Mouse (Mus musculus) thymus, postnatal 25 days (tissue): ENCODE results near the gene Cth.

ENCODE experiments used
- DNase-seq: peaks from one replicate; pipeline ENCODE4 v3.0.0; 2022

Gene Cth

DNA sequence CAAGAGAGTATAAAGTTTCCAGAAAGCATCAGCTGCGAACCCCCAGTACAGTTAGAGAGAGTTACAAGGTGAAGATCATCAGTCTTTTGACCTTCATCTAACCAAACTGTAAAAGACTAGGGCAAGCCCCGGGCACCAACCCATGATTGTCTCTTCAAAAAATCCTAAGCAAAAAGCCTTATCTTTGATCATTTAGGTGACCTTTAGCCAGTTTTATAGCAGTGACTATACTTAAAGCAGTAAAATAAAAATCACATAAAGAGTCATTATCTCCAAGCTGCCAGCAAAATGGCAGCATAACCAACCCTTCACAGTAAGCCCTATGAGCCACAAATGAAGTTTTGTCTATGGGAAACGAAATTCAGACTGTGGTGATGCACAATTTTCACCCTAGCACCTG is 14.6 kb downstream of the Cth start:
- no peak for DNase-seq

GRCm38 (mm10) chr3:157908166-157908565 is 16.7 kb downstream of the Cth start:
- DNase-seq, result no peak

- DNase-seq, result no peak
Observed at GRCm38 (mm10) chr3:157901721-157902120, 23.2 kb downstream of the Cth start.

- no peak for DNase-seq
Observed at GRCm38 (mm10) chr3:157899986-157900385, 24.9 kb downstream of the Cth start.

- no peak for DNase-seq
Observed at GRCm38 (mm10) chr3:157897645-157898044, 27.2 kb downstream of the Cth start.

- DNase-seq, result no peak
Observed at GRCm38 (mm10) chr3:157891819-157892218, 33.1 kb downstream of the Cth start.

- DNase-seq, result no peak
Observed at GRCm38 (mm10) chr3:157884081-157884643, 40.7 kb downstream of the Cth start.

DNA sequence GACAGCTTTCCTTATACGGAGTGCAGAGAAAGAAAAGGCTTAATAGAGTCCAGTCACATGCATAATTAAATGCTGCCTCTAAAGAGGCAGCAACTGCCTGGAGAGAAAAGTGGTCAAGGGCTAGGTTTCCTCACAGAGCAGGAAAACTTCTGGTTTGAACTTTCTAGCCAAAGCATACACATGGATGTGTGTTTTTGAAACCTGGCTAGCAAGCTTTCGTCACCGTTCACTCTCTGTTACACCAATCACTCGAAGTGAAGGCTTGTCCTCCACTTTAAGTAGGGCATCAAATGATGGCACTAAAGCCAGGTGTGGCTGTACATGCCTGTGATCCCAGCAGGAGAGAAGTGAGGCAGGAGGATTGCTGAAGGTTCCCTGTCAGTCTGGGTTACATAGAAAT is 41.8 kb downstream of the Cth start:
- no peak for DNase-seq

DNA sequence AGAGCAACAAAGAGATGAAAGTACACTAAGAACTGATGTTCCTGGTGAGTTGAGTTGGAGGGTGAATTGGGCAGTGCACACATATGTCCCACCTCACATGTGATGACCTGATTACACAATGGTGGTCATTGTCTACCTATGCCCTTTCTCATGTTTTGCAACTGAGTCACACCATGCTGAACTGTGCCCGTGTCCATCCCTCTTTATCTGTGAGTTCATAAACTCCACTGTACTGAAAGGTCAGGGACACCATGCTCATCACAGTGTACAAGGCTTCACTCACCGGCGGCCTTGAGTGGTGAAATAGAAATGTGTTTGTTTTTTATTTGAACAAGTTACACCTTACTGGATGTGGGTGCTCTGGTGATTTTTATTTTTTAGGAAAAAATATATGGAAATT is 42.9 kb downstream of the Cth start:
- no peak for DNase-seq

DNA sequence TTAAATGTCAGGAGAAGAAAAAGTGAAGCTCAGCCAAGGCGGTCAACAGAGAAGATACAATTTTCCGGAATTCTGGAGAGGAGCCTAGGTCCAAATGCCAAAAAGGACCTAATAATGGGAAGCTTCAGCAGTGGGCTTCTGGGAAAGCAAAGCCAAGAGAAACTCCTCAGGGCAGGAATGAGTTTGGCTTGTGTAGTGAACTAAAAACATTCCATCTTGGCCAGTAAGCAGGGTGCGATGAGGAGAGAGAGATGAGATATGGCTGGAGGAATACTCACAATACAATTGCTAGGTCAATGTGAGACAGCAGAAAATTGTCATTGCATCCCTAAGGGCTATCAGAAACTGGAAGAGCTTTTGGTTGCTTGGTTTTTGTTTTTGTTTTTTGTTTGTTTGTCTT is 43.9 kb downstream of the Cth start:
- no peak for DNase-seq

DNA sequence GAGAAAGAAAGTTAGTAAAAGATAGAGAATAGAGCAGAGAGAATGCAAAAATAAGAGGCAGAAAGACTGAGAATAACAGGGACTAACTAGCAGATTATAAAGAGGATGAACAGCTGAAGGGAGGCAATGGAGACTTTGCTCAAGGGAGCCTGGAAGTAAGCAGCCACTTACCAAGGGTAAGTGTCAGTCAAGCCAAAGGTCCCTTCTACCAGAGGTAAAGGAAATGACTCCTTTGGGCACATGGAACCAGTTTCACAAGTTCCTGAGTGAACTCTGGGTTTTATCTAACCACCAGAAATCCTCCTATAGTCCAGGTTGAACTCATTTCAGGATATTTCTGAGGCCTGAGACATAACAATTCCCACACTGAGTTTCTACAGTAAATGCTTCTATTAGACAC is 47.0 kb downstream of the Cth start:
- no peak for DNase-seq

DNA sequence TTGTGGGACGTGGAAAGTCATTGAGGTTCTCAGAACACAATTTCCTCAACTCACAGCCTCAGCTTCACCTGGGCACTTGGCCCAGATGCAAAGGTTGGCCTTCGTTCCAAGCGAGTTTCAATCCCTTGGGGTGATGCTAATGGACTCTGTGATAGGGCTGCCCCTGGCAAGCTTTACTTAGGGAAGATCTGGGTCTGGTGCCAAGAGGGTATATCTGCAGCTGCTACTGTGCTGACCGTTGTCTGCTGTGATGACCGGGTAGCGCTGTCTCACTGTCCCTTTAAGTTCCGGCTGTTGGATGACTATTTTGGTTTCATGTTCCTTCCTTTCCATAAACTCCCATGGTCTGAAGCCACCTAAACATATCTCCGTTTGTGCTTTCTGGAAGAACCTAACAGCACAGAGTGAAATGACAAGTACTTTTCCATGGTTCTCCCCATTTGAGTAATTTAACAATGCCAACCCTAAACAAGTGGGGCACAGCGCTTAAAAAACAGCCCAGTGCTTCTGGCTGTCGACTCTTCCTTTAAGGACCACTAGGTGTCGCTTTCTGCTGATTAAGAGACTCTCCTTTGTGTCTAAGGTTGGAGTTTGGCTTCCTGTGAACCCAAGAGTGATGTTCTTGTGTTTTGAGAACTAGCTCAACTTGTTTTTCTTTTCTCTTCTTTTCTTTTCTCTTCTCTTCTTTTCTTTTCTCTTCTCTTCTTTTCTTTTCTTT is 48.3 kb downstream of the Cth start:
- peak; percentile 35 for DNase-seq

DNA sequence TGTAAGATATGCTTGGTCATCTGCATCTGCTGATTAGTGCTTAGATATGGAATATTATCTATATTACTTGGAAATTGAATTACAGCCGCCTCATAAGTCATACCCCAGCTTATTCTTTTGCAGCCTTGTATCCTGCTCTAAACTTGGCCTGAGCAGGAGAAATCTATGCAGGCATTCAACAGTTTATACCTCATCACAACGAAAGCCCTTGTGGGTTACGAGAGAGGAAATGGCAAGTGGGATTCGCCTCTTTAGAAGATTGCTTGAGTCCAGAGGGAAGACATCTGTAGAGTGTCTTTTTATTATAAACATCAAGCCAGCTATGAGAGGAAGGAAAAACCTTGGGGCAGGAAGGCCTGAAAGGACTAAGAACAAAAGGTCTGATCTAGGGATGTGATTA is 52.0 kb downstream of the Cth start:
- DNase-seq, result no peak

- no peak for DNase-seq
Observed at GRCm38 (mm10) chr3:157867836-157868235, 57.0 kb downstream of the Cth start.

GRCm38 (mm10) chr3:157866251-157866650 is 58.6 kb downstream of the Cth start:
- DNase-seq, result no peak

DNA sequence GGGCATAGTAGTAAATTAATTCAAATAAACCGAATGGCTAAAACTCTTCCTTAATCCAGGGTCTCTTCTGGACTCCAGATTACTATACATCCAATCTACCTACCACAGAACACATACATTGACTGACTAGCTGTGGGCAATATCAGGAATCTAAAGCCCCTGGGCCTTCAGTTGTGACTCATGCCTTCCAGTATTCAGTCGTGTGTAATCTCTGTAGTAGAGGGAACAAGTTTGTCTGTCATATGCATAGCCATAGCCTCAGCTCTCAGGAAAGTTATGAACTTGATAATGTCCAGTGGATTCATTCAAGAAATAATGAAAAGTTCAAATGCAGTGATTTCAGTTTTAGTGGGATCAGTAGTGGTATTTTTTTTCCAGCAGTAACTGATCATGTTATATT is 59.0 kb downstream of the Cth start:
- DNase-seq, result no peak

GRCm38 (mm10) chr3:157865431-157865830 is 59.4 kb downstream of the Cth start:
- DNase-seq, result no peak

DNA sequence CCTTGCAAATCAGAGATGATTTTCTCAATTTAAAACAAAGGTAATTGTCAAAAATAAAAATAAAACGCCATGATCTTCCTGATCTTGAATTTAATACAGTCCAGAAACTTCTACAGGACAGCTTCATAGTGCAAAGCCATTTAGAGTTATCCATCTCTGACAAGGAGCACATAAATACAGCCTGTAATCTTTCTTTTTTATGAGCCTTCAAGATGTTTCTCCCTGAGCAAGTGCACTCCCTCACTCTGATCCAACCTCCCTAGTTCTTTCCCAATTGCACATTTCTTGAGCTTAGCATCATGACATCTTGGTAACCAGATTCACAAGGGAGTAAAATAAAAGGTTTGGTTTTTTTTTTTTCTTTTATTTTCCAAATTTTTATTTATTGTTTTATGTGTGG is 72.1 kb downstream of the Cth start:
- DNase-seq, result no peak

GRCm38 (mm10) chr3:157848503-157848902 is 76.4 kb downstream of the Cth start:
- DNase-seq, result no peak

DNA sequence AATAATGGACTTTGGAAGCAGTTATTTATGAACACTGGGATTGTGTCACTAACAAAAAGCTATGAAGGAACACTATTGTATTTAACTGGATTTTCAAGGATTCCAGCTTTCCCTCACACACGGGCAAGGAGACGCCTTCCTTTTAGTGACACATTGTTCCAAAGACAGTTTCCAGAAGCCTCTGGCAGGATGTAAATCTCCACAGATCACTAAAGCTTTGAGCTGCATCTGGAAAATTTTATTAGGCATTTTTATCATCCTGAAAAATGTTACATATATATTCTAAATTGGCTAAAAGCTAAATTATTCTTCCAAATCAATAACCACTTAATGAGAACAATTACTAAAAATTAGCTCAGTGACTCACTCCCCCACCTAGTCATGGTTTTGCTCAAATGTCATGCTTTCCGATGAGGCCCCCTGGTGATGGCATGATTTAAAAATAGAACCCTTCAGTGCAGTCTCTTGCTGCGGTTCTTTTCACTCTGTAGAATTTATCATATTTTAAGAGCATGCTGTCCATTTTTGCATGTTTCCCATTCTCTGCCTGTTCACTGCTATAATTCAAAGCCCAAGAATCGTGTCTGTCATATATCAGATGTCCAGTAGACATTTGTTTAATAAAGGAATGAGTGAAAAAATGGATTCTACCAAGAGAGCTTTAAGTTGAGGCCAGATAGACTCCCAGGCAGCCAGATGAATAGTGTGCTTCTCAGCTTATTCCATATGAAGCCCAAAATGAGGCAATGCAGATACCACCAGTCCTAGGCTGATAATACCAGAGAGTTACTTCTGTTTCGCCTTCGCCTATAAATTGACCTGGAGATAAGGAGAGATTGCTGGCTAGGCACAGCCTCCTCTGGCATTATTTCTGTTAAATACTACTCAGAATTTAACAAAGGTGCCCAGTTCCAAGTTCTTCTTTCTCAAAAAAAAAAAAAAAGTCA is 77.3 kb downstream of the Cth start:
- no peak for DNase-seq
